Mouse (Mus musculus): Measurements from ENCODE around the gene Gm10197.

DNA sequence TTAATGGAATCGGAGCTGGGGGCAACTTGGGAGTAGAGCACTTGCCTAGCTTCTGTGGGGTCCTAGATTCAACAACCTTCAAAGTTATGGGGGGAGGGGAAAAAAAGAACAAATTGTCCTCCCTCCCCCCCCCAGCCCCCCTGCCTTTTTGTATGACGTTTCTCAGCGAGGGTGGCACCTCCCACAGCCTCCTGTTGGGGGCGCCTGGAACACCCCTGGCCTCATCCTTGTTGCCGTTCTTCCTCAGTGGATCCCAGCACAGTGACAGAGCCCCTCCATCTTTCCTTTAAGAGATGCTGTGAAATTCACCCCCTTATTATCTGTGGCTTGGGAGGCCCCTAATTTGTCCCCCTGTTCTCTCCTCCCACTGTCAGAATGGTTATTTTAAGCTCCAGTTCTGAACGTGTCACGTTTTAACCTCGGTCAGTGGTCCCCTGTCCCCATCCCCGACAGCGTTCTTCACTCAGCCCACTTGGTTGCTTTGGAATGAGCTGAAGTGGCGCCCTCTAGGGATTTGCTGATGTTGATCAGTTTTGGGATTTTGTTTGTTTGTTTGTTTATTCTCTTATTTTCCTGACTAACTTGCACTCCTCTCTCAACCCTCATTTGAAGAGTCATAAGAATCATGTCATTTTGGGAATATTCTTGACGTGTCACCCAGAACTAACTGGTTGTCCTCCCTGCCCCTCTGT, 31.3 kb upstream of the Gm10197 start:
- TF ChIP-seq POLR2A (IDR thresholded peaks at IDR 0.05; ENCODE audit: control insufficient read depth, low read depth, low read length) (no peak), CTCF (IDR thresholded peaks at IDR 0.05; ENCODE audit: control insufficient read depth, insufficient read depth, insufficient replicate concordance, low read depth, low read length) (0 out of 2 replicates have a peak, but pooled peaks have one; percentile 8)

Measured in testis, adult 2 months (tissue).